Mouse (Mus musculus) kidney, postnatal 36 days (tissue): ENCODE results near the gene Kiss1r.

ENCODE experiments used
- DNase-seq, 2 experiments: peaks; one replicate each; pipeline ENCODE4 v3.0.0; 2021 to 2022; ENCODE audit warnings: mixed read lengths in 2 of 2

Kiss1r gene

GRCm38 (mm10) chr10:79971183-79971497 is 54.4 kb downstream of the Kiss1r start:
- peak in 1 of 2 experiments; percentile 28 for DNase-seq
